Mouse (Mus musculus): ENCODE results near the gene 2610528J11Rik.

DNA sequence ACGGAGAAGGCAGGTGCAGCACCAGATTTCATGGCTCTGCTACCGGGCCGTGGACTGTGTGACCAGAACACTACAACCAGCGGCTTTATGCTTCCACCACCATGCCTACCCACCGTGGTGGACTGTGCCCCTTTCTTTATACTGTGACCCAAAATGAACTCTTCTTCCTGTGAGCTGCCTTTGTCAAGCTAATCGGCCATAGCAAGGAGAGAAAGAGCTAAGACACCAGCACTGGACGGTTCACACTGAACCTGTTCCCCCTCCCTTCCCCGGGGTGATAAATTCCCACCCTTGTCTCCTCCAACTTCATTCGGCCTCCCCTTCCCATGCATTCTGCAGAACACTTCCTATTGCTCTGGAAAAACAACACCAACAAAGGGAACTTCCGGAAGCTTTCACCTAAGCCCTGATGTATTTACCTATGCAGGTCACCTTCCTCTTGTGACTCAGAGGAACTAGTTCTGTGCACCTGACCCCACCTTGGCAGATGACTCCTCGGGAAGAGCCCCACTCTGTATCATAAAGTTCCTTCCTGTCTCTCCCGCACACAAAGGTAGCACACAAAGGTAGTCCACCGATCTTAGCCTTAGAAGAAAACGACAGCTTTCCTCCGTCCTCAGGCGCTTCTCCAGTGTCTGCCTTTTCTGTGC lies 9.2 kb upstream of the 2610528J11Rik start:
- no peak for TF ChIP-seq POLR2A (IDR thresholded peaks at IDR 0.05; ENCODE audit: borderline replicate concordance, extremely low read depth, low read depth, low read length)
- TF ChIP-seq CTCF (IDR thresholded peaks at IDR 0.05; ENCODE audit: insufficient read depth, low read length) = no peak

All from lung, adult 2 months (tissue).